Mouse (Mus musculus): ENCODE data around the gene Cep85l.

The Cep85l gene

GRCm38 (mm10) chr10:53379709-53380106, at the start of gene Cep85l:
Gene Cep85l (minus strand): TSS chr10:53379947.
- DNase-seq (ENCODE audit: low spot score) = peak; percentile 86

GRCm38 (mm10) chr10:53428695-53429447, 49.1 kb upstream of the Cep85l start:
- DNase-seq (ENCODE audit: low spot score) = no peak

GRCm38 (mm10) chr10:53426524-53426923, 46.8 kb upstream of the Cep85l start:
- no peak for DNase-seq (ENCODE audit: low spot score)

- no peak for DNase-seq (ENCODE audit: low spot score)
These were observed 43.3 kb upstream of the Cep85l start for GRCm38 (mm10) chr10:53423091-53423490.

- DNase-seq (ENCODE audit: low spot score) = no peak
These were observed 42.5 kb upstream of the Cep85l start for GRCm38 (mm10) chr10:53422206-53422605.

GRCm38 (mm10) chr10:53421613-53422012, 41.9 kb upstream of the Cep85l start:
- DNase-seq (ENCODE audit: low spot score) = no peak

GRCm38 (mm10) chr10:53420069-53420468, 40.3 kb upstream of the Cep85l start:
- no peak for DNase-seq (ENCODE audit: low spot score)

- DNase-seq (ENCODE audit: low spot score) = no peak
These were observed 39.6 kb upstream of the Cep85l start for GRCm38 (mm10) chr10:53419139-53419935.

- DNase-seq (ENCODE audit: low spot score) = no peak
These were observed 37.3 kb upstream of the Cep85l start for GRCm38 (mm10) chr10:53417015-53417414.

GRCm38 (mm10) chr10:53416152-53416712, 36.5 kb upstream of the Cep85l start:
- no peak for DNase-seq (ENCODE audit: low spot score)

GRCm38 (mm10) chr10:53415252-53415651, 35.5 kb upstream of the Cep85l start:
- DNase-seq (ENCODE audit: low spot score) = no peak

- DNase-seq (ENCODE audit: low spot score) = no peak
These were observed 34.6 kb upstream of the Cep85l start for GRCm38 (mm10) chr10:53414092-53415085.

- DNase-seq (ENCODE audit: low spot score) = no peak
These were observed 33.2 kb upstream of the Cep85l start for GRCm38 (mm10) chr10:53412936-53413335.

GRCm38 (mm10) chr10:53412165-53412564, 32.4 kb upstream of the Cep85l start:
- DNase-seq (ENCODE audit: low spot score) = no peak

GRCm38 (mm10) chr10:53410831-53411230, 31.1 kb upstream of the Cep85l start:
- DNase-seq (ENCODE audit: low spot score) = no peak

GRCm38 (mm10) chr10:53407422-53407821, 27.7 kb upstream of the Cep85l start:
- DNase-seq (ENCODE audit: low spot score) = no peak

- no peak for DNase-seq (ENCODE audit: low spot score)
These were observed 27.1 kb upstream of the Cep85l start for GRCm38 (mm10) chr10:53406845-53407244.

- DNase-seq (ENCODE audit: low spot score) = no peak
These were observed 22.5 kb upstream of the Cep85l start for GRCm38 (mm10) chr10:53402293-53402692.

- no peak for DNase-seq (ENCODE audit: low spot score)
These were observed 19.3 kb upstream of the Cep85l start for GRCm38 (mm10) chr10:53399053-53399452.

- peak; percentile 10 for DNase-seq (ENCODE audit: low spot score)
These were observed 18.8 kb upstream of the Cep85l start for GRCm38 (mm10) chr10:53398540-53398902.

- no peak for DNase-seq (ENCODE audit: low spot score)
These were observed 18.2 kb upstream of the Cep85l start for GRCm38 (mm10) chr10:53397846-53398539.

Measured in testis, postnatal 14 days (tissue).